Mouse (Mus musculus) adrenal gland, postnatal 4 days (tissue): ENCODE data around the gene Copg2. TPM values are rescaled to one million over a fixed set of nuclear protein-coding genes. Genes with fewer than 3 reads are reported as not detected.
"Not testable (repeated sequence)": the region's sequence is repeated elsewhere in the genome, so short reads cannot be mapped to it uniquely, and the experiment has no call there.

ENCODE experiments used
- DNase-seq, 2 experiments: peaks; one replicate each; pipeline ENCODE4 v3.0.0; 2021 to 2022; ENCODE audit warnings: low spot score in 2 of 2, mixed read lengths in 2 of 2
- total RNA-seq, 2 experiments: library from RNA; stranded (reverse); gene quantifications; 2 replicates each; pipeline ENCODE4 v1.2.3; 2021

Gene Copg2
- total RNA-seq, 2 experiments from 2014 or later = 76.1 to 79.0 TPM

DNA sequence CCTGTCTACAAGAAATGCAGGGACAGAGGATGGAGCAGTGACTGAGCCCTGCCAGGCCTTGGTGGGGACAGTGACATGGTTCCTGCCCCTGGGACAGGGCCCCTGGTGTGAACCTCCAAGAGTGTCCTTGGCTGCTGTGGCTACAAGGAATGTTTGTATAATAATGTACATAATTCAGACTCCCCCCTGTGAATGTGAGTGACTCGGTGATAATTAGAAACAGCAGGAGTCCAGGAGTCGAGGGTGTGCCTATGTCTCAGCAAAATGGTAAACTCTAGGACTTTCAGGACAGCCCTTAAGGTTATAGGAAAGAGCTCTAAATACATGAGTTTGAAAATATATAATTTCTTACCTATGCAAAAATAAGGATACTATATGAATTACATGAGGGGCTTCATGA lies 64.4 kb downstream of the Copg2 start:
- DNase-seq = no peak

- DNase-seq = no peak
Observed at GRCm38 (mm10) chr6:30813626-30814025, 83.0 kb downstream of the Copg2 start.

- no peak for DNase-seq
Observed at GRCm38 (mm10) chr6:30805053-30805752, 91.4 kb downstream of the Copg2 start.

DNA sequence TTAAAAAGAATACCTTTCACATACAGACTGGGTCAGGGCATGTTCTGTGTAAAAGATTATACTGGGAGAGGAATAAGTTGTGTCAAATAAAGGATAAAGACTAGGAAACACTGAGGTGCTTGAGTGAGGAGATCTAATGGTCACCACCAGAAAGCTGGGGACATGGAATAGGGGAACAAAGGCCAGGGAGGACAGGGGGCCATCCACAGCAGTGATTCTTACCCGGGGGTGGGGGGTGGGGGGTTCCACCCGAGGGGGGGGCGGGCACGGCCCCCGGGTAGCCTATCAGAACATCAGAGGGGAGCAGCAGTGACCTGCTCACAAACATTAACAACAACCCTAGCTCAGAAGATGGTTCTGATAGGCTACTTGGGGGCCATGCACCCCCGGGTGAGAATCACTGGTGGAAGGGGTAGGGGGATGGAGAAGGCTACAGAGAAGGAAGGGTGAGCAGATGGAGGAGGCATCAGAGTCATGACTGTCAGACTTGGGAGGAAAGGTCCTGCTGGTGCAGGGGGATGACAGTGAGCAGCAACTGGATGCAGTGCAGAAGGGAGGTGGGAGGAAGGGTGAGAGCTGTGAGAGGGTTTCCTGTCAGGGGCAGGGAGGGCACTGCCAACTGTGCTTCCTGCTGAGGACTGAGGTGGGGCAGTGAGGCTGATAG lies 92.1 kb downstream of the Copg2 start:
- DNase-seq = peak; percentile 19 to 24

GRCm38 (mm10) chr6:30802915-30803314 lies 93.7 kb downstream of the Copg2 start:
- DNase-seq = not testable (repeated sequence)

GRCm38 (mm10) chr6:30751209-30751608 lies 145.4 kb downstream of the Copg2 start:
- DNase-seq = no peak

DNA sequence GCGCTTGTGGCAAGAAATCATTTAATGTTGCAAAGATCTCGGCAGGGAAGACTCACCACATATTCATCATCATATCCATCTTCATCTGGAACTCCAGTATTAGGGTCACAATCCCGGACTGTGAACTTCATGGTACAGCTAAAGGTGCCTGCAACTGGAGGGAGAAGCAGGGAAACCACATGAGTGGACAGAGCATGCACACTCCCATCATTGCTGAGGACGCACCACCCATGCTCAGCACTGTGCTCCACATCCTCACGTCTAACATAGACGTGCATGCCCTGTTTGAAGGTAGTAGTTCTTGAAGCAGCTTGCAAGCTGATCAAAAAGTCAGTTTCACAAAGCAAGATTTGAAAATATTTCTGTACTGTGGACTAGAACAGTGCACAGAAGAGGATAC lies 146.1 kb downstream of the Copg2 start:
- no peak for DNase-seq

GRCm38 (mm10) chr6:30749892-30750291 lies 146.7 kb downstream of the Copg2 start:
- DNase-seq = no peak

- DNase-seq = no peak
Observed at GRCm38 (mm10) chr6:30749042-30749689, 147.4 kb downstream of the Copg2 start.

- DNase-seq = no peak
Observed at GRCm38 (mm10) chr6:30748358-30748910, 148.2 kb downstream of the Copg2 start.

GRCm38 (mm10) chr6:30747631-30748357 lies 148.8 kb downstream of the Copg2 start:
- DNase-seq = no peak

DNA sequence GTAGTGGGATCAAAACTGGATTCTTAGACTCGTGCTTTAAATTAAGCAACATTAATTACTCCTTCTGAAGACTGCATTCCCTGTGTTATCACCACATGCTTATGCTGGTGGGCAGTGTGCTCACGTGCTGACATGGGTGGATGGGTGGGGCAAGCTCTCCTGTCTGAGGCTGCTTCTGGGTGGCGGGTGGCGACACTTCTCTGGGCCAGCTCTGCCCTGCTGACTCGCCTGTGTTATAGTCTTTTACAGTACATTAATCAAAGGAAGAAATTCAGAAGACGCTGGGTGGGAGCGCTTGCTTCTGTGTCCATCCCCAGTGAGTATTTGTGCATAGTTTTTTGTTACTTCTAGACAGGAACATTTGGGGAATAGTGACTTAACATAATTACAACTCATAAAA lies 151.0 kb downstream of the Copg2 start:
- DNase-seq = no peak

GRCm38 (mm10) chr6:30744846-30745245 lies 151.7 kb downstream of the Copg2 start:
- DNase-seq = no peak

DNA sequence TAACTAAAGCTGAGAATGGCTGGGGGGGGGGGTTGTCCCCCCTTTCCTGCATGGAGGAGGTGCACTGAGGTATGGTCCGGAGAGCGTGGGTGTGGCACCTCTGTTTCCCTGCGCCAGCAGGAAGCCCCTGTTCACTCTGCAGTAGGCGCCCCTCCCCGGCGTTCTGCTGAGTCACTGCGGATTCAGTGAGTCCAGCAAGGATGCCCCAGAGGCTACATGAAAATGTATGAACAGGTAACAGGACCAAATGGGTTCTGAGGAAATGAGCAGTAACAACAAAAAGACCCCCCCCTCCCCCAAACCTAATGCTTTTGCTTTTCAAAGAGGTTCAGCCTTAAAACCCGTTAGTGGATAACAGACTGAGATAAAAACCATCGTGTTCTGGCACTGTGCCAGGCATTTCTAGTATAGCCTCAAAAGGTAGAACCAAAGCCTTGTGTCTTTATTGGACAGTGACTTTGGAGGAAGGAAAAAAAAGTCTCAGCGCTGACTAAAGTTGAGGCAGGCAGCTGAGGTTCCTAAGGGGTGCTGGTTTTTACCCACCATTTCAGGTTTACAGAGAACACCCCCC lies 157.3 kb downstream of the Copg2 start:
- DNase-seq = no peak

- no peak for DNase-seq
Observed at GRCm38 (mm10) chr6:30738464-30739006, 158.1 kb downstream of the Copg2 start.

DNA sequence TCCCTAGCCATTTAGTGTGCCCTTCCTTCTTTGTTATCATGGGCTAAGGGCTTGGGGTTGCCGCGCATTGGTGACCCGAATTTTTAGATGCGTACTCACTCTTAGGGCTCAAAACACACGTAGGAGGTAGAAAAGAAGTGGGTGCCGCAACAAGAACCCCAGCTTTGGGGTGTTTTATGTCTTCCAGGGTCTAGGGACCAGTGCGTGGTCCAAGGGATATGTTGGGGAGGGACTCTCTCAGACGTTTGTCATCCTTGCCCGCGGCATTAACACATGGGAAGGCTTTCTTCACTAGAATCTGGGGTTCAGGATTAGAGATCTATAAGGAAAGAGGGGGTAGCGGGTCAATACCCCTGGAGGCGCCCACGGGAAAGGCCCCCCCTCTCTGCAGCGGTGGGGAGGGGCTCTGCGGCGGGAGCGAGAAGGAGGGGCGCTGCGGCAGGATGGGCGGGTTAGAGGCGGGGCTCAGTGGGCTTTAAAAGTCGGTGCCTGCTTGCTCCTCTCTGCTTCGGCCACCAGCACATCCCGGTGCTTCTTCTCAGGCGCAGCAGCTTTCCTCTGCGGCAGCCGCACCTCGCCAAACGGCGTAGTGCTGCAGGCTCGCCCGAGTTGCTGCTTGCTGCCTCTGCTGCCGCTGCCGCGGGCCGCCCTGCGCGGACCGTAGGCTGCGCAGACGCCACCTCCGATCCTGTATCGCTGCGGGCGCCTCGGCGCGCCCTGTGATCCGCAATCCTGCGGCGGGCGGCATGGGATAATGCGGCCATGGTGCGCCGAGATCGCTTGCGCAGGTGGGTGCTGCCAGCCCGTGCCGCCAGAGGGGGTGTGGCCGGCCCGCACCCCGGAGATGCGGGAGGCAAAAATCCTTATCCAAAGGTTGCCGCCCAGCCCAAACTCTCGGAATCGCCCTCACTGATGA lies 158.8 kb downstream of the Copg2 start:
- DNase-seq = peak; percentile 27 to 44

GRCm38 (mm10) chr6:30736864-30737547 lies 159.6 kb downstream of the Copg2 start:
- peak; percentile 31 to 53 for DNase-seq

DNA sequence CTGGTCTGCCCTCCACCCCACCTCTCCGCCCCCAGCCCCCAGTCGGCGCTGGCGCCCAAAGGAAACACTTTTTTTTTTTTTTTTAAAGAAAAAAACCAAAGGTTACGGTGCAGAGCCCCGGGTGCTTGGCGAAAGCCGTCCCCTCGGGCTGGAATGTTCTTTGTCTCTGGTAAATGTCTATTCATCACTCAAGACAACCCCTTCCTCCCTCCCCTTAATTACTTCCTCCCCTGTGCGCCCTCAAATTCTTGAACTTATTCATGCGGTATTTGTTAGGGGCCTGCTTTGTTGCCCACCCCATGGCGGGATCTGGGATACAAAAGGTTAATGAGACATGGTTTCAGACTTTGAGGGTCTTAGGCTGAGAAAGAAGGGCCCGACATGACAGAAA lies 160.2 kb downstream of the Copg2 start:
- no peak for DNase-seq

- no peak for DNase-seq
Observed at GRCm38 (mm10) chr6:30735728-30736371, 160.7 kb downstream of the Copg2 start.
